Mouse (Mus musculus): ENCODE measurements around the gene Cntn3.
A peak's percentile ranks its signal among the peaks of the same experiment; 100 is the strongest.

Gene Cntn3

DNA sequence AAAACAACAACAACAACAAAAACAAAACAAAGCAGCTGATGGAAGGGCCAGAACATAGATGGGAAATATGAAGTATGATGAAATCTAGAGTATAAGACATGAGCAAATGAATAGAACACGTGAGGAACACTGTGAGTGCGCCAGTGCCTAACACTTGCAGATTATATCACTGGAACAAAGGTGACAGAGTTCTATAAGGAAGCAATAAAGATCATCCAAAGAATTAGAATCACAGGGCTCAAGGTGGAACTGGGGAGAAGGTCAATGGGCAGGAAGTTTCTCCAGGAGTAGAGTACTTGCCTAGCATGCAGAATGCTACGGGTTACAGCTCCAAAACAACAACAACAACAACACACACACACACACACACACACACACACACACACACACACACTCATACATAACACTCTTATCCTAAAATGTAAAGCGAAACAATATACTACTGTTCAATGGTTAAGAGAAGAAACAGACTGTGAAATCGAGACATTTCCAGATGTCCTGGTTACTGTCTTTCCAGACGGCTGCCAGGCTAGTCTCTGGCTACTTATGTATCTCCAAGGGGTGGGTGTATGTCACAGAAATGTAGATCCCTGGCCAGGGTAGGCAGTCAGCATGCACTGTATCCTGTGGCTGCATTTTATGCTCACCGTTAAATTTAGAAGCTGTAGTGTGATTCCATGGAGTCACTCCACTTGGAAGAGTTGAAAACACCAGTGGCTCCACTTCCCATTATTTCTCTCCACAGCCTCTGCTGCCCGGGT is 94.4 kb downstream of the Cntn3 start:
- no peak for DNase-seq (ENCODE audit: low read depth, low spot score)

DNA sequence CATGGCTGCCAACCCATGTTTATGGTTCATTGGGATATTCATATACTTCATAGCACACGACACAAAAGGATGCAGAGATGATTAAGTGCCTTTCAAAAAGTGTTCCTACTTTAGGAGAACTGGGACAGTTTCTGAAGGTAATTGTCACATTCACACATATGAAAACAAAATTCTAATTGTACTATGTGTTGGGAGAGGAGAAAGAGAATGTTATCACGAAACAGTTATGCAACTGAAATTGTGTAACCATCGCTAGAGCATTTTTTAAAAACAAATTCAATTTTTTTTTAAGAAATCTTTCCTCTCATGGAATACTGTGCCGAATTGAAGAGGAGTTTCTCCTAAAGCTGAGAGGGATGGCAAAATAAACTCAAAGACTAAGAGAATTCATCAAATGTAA is 134.5 kb downstream of the Cntn3 start:
- no peak for DNase-seq (ENCODE audit: low read depth, low spot score)

DNA sequence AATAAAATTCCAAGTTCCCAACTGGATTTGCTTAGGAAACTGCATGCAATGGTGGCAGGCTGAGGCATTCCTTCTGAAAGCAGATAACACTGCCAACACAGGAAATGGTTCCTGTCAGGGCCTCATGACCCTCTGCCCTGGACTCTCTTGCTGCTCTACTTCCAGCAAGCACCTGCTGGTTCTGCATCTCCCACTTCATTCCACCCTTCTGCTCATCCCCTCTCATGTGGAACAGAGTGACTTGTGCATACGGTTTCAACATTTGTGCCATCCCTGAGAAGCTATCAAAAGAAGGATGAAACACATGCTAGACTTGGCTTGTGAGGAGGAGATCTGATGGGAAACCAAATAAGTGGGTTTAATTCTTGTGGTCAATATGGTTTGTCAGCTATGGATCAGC is 145.4 kb downstream of the Cntn3 start:
- no peak for DNase-seq (ENCODE audit: low read depth, low spot score)

DNA sequence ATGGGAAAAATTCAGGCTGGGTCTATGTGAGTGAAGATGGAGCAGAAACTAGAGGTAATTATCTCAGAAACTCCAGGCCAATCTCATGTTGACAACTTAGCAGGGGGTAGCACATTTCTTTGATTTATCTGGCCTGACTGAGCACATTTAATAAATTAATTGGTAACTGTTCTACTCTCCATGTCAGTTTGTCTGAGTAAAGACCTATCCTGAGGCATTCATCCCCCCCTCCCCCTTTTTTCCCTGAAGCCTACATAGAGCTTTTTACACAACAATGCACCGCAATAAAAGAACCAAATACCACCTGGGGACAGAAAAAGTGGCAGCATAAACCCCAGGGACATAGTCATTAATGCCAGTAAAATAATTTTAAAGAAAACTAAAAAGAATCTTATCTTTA is 151.1 kb downstream of the Cntn3 start:
- DNase-seq (ENCODE audit: low read depth, low spot score), result no peak

DNA sequence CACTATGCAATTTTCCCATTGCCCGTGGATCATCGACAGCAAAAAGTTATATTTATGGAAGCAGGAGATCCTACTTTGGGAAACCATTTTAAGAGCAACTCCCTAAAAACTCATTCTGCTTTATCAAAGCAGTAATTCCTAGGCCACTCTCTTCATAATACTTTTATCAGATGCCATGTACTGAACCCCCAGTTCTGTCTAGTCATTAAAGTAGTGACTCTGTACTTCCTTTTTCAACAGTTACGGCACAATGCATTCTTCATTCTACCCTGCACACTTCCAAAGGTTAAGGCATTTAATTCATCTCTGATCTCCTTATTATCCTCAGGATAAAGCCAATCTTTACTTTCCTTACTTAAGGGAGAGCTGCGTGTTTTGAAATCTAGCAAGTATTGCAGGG is 184.3 kb downstream of the Cntn3 start:
- DNase-seq (ENCODE audit: low read depth, low spot score), result no peak

DNA sequence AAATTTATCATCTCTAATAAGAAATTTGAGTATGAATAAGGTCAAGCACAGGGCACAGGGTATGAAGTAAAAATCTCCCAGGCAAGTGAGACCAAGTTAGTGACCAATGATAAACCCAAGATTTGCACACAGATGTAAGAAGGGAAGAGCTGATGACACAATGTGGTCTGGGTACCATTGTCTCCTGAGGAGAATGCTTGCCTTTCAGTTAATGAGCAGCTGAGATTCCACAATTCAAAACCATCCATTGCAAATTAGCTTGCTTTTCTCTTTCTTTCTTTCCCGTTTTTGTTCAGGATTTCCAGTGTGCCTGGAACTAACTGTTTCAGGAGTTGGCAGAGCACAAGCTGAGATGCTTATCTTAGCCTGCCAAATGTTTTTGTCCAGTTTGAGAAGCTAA is 200.8 kb downstream of the Cntn3 start:
- no peak for DNase-seq (ENCODE audit: low read depth, low spot score)

DNA sequence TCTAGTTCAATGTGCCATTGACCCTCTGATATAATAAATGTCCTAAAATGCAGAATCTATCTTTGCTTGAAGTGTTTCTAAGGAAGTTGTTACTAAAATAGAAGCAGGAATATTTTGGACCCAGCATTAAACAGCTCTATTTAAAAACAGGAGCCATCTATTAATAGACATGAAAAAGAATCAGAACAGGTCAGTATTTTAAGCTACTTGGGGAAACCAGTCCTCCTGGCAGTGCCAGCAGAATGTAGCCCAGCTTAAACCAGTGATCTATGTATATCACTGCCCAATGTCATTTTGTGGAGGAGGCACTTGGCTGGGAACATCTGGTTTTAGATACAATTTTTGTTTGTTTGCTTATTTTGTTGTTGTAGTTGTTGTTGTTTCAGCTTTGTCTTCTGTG is 209.0 kb downstream of the Cntn3 start:
- no peak for DNase-seq (ENCODE audit: low read depth, low spot score)

DNA sequence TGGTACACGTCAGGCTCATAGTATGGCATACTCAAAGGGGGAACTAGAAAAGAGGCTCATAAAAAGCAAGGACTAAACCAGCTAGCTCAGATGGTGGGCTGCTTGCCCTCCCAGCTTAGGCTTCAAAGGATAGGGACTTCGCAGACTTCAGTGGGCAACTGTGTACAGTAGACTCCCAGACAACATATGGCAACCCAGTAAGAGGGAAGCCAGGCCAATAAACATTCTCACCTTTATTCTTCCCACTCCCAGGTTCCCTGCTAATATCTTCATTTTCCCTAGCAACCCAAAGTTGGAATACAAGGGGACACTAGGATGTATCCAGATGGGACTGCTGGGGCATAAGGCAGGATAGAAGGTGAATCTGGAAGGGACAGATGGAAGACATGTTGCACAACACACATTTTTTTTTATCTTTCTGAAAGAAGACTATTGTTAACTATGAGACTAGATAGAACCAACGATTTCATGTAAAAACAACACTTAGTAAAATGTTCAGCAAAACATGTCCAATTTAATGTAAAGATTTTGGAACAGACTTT is 209.5 kb downstream of the Cntn3 start:
- DNase-seq (ENCODE audit: low read depth, low spot score), result no peak

DNA sequence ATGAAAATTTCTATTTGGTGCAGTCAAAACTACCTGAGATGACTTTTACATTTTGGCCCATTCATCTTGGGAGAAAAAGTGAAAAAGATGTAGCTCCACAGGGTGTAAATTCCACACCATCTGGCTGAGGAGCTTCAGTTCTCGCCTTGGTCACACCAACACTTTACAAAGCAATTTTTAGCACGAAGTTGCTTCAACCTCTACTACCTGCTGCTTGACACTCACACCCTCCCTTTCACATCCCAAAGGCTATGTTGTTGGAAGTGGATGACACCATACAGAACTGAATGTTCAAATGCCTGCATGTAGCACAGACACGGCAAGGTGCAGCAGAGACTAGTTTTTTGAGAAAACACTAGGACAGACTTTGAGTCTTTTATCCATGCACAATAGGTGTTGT is 240.8 kb downstream of the Cntn3 start:
- DNase-seq (ENCODE audit: low read depth, low spot score), result no peak

DNA sequence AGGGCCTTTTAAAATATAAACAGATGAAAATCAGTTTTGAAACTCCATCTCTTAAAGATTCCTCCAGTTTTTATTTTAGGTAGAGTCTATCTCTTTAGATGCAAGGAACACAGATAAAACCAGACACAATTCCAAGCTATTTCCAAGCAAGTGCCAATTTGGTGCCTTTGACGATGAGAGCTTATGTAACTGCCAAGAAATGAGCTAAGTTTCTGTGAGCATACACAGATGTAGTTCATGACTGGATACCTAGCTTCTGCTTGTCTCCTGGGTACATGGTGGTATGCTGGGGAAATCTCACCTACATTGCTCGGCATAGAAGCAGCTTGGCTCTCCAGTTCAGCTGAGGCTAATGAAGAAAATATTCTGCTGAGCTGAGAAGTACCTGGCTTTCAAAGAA is 246.2 kb downstream of the Cntn3 start:
- no peak for DNase-seq (ENCODE audit: low read depth, low spot score)

DNA sequence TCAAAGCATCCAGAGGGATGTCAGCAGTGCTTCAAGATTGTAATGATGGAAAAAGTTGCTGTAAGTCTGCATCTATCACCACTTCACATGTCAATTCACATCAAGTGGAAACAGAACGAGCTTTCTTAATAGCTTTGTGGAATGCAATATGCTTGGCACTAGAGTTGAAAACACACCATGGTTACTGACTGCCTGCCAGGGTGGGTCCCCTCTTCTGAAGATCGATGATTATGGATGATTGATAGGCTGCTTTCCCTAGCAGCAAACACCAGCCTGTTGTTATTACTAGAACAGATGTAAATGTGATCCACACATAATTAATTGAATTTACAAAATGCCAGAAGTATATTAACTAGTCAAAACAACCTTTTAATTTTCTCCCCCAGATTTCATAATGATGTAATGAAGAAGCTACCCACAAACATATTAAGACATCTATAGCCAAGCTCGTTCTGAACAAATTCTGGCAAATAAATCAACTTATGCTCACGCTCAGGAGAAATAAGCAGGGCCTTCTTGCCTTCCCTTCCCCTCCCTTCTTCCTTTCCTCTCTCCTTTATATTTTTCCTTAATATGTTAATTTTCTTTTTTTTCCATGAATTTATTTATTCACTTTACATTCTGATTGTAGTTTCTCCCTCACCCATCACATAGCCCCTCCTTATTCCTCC is 250.2 kb downstream of the Cntn3 start:
- DNase-seq (ENCODE audit: low read depth, low spot score), result no peak

DNA sequence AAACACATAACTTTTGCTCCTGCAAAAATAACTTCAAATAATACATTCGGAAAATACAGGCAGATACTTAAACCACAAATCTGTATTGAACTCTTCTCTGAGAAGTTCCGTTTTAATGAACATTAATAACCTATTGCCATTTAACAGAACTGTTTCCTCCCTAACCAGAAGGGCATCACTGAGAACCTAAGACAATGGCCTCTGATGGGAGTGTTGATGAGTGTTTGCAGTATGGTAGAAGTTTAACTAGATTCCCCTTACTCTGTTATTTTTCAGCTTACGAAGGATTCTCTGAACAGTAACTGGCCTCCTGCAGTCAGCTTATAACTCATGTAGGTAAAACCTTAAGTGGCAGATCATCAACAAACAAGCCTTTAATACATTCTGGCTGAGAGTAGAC is 253.1 kb downstream of the Cntn3 start:
- no peak for DNase-seq (ENCODE audit: low read depth, low spot score)

DNA sequence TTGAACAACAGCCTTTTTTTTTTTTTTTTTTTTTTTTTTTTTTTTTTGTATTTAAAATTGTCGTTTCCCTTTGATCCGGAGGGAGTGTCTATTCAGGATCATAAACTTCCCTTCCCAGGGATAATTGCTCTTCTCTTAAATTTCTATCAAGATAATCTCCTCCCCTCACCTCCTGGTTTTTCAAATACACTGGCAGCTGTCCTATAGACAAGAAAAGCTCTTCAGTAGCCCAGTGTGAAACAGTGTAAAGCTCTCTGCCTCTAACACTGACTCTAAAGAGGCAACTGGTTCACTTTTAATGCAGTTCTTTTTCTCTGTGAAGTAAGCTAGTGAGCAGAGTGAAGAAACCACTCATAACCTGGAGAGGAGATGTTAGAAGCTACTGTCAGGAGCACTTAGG is 290.0 kb downstream of the Cntn3 start:
- no peak for DNase-seq (ENCODE audit: low read depth, low spot score)

DNA sequence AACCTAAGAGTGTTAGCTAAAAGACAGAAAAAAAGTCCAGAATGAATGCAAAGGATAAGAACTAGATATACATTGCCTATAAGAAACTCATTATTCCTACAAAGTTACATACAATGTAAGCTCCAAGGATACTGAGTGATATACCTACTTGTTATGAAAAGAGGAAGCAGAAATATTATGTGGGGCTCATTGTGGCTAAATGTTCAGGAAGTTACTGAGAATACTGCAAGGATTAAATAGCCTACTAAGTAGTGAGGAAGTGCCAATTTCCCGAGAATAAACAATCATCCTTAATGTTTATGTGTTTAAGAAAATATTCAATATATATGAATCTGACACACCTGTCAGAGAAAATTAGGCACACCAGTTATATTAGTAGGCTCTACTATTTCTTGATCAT is 341.9 kb downstream of the Cntn3 start:
- no peak for DNase-seq (ENCODE audit: low read depth, low spot score)

DNA sequence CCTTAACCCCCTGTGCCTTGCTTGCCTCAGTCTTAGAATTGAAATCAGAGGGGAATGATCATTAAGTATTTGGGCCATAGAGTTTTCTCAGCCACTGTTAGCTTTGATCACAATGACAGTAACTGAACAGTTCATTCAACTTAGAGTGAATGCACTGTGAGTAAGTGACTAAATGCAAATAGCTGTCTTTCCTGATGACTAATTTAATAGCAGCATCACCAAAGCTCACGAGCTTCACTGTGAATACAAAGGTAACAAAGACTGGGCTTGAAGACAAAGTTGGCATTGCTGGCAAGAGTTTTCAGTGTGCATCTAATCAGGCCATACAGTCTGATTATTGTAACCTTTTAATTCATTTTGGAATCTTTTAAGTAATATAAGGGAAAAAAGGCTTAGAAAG is 386.6 kb downstream of the Cntn3 start:
- no peak for DNase-seq (ENCODE audit: low read depth, low spot score)

DNA sequence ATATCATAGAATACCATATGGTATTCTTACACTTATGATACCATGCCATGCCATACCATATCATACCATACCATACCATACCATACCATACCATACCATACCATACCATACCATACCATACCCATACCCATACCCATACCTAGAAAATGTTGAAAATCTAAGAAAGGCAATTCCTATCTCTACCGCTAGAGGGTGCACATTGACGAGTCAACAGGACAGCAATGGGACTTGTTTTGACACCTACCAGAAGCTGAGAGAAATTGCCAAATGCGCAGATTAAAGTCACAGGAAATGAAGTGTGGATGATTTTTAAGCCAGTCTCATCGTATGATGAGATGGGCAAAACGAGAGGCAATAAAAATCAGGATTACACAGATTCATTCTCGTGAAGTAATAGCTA is 402.0 kb downstream of the Cntn3 start:
- peak; percentile 24 for DNase-seq (ENCODE audit: low read depth, low spot score)

DNA sequence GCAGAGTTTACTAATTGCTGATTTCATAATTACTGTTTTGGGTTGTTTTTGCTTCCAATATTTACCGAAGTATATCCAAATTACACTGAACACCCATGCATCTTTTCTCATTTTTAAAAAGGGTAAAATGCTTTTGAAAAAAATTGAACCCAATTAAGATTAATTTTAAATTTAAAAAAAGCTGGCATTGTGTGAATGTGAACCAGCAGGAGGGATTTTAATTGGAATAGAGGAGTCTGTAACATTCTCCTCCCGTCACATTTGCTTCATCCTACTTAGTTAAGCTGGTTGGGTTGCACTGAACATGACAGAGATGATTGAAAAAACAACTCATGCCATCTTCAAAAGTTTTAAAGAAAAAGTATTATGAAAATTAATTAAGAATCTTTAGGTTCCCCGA is 411.7 kb downstream of the Cntn3 start:
- DNase-seq (ENCODE audit: low read depth, low spot score), result no peak

DNA sequence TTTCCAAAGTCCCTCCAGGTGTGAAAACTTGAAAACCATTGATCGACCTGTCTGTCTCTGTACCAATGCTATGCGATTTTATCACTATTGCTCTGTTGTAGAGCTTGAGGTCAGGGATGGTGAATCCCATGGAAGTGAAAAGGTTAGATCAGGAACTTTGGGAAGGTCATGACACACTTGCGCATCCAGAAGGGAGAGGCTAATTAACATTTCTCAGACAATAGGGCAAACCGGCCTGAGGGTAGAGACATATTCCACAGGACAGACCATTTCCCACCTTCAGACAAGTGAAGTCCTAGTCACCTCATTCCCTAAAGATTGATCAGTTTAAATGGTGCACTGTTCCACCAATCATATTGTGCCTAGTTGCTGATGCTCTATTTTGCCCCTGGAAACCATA is 451.2 kb downstream of the Cntn3 start:
- DNase-seq (ENCODE audit: low read depth, low spot score), result no peak

DNA sequence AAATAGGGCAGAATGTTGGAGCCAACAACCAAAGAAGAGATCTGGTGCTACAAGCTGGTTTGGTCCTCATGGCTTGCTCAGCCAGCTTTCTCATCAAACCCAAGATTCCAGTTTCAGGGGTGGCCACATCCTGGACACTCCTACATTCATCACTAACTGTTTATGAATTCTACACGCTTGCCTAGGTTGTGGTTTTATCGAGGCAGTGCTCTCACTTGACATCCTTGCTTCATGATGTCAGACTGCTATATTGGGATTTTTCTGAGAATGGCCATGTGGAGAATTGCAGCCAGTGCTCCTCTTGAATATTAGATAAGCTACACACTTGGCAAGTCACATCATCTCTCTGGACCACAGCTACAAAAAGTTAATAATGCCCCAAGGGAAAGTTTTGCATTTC is 452.9 kb downstream of the Cntn3 start:
- no peak for DNase-seq (ENCODE audit: low read depth, low spot score)

DNA sequence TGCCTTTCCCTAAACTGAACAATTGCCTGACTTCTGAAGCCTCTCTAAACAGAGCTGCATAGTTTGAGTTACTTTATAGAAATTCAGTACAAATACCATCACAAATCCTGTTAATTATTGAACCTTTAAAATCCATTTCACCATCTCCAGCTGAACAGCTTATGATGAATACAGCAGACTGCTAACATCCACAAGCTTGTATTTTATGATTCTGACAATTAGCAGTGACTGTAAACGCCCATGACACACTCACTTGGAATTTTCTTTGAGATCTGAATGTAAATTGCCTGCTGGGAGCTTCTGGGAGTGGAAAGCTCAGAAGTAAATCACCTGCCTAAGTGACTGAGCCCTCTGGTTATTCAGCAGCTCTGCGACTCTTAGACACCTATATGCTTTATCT is 459.3 kb downstream of the Cntn3 start:
- no peak for DNase-seq (ENCODE audit: low read depth, low spot score)

All from WW6 (cell line).